Mouse (Mus musculus) adrenal gland, postnatal 10 days (tissue): Measurements from ENCODE around the gene Arv1. TPM values are rescaled to one million over a fixed set of nuclear protein-coding genes. Genes with fewer than 3 reads are reported as not detected.

ENCODE experiments used
- DNase-seq: peaks from one replicate; pipeline ENCODE4 v3.0.0; 2021; ENCODE audit warnings: mixed read lengths
- total RNA-seq, 2 experiments: library from RNA; stranded (reverse); gene quantifications; 2 replicates each; pipeline ENCODE4 v1.2.3; 2021

Gene Arv1
- total RNA-seq, 2 experiments from 2014 or later = 8.4 to 13.4 TPM

GRCm38 (mm10) chr8:124724301-124724700 lies 2.4 kb downstream of the Arv1 start:
- no peak for DNase-seq

- DNase-seq = no peak
Observed at GRCm38 (mm10) chr8:124732828-124733227, 10.9 kb downstream of the Arv1 start.

DNA sequence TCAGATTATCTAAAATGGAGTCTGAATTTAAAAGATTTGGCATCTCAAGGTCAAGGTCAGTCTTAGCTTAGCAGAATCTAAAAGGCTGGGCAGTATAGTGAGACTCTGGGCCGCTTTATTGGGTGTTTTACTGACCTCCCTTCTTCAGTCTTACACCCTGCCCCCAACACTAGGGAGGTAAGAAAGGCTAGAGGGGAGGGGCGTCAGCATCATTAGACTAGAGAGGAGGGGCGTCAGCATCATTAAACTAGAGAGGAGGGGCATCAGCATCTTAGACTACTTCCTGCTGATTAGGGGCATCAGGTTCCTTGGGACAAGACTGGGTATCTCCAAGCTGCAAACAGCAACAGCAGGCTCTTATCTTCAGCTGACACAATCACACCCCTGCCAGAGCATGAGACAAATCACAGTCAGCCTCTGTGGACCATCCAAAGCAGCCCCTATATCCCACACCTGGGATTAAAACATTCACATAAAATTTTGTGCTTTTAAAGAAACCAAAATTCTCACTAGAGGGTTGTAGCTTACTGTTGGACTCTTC lies 13.5 kb downstream of the Arv1 start:
- no peak for DNase-seq

- peak; percentile 21 for DNase-seq
Observed at GRCm38 (mm10) chr8:124739268-124739667, 17.3 kb downstream of the Arv1 start.

DNA sequence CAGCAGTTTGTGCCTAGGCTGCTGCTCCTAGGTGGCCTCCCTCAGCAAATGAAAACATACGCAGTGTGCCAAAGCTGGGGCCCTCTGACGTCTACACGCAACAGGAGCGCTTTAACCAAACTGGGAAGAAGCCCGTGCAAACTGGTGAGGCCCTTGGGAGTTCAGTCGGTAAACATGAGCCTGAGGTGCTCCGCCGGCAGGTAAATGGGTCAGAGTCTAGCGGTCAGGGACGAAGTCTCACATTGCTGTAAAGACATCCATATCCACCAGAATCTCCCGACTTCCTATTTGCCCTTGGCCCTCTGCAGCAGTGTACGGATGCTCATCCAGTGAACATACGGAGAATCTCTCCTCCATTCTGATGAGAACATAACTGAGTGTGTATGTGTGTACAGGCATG lies 24.7 kb downstream of the Arv1 start:
- DNase-seq = no peak

DNA sequence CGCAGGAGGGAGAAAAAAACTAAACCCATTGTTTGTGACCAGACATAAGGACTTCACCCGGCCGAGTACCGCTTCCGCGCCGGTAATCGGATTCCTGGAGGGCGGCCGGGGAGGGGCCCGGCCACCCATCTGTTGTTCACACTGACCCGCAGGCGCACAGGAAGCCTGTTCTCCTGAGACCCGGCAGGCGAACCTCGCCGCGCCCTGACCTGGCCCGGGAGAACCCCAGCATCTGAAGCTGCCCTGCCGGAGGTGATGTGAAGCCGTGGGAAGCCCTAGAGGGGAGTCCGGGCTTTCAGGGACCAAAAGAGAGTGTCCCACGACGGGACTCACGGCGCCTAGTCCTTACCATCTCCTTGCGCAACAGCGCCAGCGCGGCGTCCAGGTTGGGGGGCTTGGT lies 29.3 kb downstream of the Arv1 start:
- DNase-seq = peak; percentile 29

GRCm38 (mm10) chr8:124751709-124752173 lies 29.8 kb downstream of the Arv1 start, which contains the start of gene Fam89a:
Gene Fam89a (minus strand): TSS chr8:124751832.
- DNase-seq = peak; percentile 80

- DNase-seq = no peak
Observed at GRCm38 (mm10) chr8:124752325-124752862, 30.5 kb downstream of the Arv1 start.

- DNase-seq = no peak
Observed at GRCm38 (mm10) chr8:124754101-124754791, 32.3 kb downstream of the Arv1 start.

DNA sequence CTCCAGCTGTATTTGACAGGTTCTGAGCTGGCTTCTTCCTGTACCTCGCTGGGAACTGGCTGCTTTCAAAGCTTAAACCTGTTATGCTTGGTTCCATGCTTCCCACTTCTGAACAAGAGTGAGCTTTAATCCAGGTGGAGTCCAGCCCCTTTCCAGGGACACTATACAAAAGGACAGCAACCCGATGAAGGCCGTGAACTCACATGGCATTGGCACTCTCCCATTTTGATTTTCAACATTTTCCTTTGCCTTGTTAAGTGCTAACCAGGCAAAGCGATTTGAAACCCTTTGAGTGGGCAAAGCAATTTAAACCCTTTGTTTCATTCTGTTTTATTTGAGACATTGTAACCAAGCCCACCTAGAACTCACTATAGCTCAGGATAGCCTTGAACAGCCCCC lies 32.9 kb downstream of the Arv1 start:
- no peak for DNase-seq

- DNase-seq = no peak
Observed at GRCm38 (mm10) chr8:124755481-124755880, 33.5 kb downstream of the Arv1 start.

GRCm38 (mm10) chr8:124756153-124756552 lies 34.2 kb downstream of the Arv1 start:
- no peak for DNase-seq

DNA sequence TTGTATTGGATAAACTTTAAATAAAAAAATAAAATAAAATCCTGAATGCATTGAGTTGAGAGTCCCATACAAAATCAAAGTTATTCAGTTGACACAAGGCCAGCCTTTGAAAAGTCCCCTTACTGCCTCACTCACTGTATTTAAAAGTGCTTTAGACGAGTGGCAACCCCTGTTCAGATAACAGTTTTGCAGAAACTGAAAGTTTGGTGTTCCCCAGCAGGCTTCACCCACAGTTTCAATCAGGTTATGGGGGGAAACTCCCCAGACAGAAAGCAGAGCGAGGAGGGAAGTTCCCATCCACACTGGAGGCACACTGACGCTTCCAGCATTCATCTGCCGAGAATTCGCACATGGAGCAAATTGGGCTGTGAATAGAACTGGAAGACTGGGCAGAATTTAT lies 34.7 kb downstream of the Arv1 start:
- DNase-seq = no peak

GRCm38 (mm10) chr8:124758544-124758943 lies 36.6 kb downstream of the Arv1 start:
- DNase-seq = peak; percentile 48

DNA sequence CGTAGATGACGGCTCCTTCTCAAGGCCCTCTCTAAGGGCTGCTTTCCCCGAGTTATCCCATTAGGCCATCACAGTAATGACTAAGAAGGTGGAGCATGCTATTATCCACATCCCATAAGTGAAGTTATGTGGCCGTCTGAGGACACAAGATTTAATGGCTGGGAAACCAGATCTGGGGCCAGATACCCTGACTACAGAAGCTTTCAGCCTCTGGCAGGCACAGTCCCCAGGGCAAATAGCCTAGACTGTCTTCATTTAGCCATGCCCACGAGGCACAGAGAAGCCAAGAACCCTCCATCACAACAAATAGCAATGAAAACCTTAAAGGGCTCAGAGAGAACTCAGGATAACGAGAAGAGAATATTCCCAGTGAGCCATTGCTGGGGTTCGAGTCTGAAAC lies 41.1 kb downstream of the Arv1 start:
- DNase-seq = no peak

- DNase-seq = no peak
Observed at GRCm38 (mm10) chr8:124772389-124772788, 50.5 kb downstream of the Arv1 start.

- DNase-seq = peak; percentile 87
Observed at GRCm38 (mm10) chr8:124775695-124776094, 53.8 kb downstream of the Arv1 start.

DNA sequence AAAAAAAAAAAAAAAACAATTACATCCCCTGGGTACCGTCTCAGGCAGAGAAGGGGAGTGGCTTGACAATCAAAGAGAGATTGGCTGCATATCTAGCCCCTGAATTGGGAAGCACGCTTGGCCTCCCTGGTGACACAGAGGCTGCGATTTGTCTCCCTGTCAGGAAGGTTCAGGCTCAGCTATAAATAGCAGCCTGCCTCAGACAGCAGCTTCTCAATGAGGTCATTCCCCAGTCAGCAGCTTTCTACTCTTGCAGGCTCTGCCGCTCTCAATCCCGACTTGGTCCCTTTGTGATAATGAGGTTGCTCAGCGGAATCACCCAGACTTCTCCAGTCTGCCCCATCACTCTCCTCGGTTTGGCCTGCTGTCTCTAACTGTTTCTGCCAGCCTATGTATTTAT lies 58.3 kb downstream of the Arv1 start:
- DNase-seq = peak; percentile 61

GRCm38 (mm10) chr8:124782431-124782830 lies 60.5 kb downstream of the Arv1 start:
- DNase-seq = peak; percentile 32

DNA sequence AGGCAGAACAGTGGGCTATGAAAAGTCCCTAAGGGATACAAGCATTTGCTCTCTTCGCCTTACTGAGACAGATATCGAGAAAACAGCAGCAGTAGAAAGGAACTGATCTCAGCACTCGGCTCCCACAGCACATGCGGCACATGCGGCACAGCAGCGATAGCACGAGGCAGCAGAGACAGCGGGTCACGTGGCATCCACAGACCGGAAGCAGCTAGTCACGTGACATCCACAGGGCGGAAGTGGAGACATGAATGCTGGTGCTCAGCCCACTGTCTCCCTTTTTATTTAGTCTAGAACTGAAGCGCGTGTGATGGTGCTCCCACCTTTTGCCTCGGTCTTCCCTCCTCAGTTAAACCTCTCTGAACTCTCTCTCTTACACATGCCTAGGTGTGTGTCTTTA lies 61.3 kb downstream of the Arv1 start:
- DNase-seq = no peak
